Mouse (Mus musculus): ENCODE results near the gene Naa16. TPM values are rescaled to one million over a fixed set of nuclear protein-coding genes. Genes with fewer than 3 reads are reported as not detected.

The Naa16 gene
- polyA plus RNA-seq, 1 experiment = 25.4 TPM

DNA sequence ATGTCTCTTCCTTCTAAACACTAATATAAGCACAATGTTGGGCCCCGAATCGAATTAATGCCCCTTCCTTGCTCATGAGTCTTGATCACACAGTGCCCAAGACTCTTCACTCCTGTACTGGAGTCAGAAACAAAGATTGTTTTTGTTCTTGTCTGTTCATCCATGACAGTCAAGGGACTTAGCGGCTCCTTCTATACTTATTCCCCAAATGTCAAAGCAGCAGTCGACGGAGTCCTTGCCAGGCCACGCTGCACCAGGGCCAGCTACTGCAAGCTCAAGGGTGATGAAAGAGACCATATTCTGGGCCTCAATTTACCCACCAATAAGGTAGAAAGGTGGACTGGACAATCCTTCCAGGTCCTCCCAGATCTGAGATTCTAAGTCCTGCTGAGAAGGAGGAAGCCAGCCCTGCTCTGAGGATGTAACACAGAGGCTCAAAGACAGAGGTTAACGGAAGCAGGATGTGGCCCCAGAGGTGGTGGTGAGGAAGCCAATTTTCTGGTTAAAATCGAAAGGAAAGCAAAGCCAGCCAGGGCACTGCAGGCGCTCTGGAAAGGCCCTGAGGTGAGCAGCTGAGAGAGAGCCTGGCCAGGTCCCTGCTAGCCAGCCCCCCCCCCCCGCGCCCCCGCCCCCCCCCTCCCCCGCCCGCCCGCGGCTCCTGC, 97.3 kb downstream of the Naa16 start:
- TF ChIP-seq CTCF (IDR thresholded peaks at IDR 0.05; ENCODE audit: low read depth, low read length) = no peak
- no peak for TF ChIP-seq POLR2A (IDR thresholded peaks at IDR 0.05; ENCODE audit: borderline replicate concordance, low read depth, low read length)
- H3K27ac ChIP-seq (ENCODE audit: insufficient read depth, low read depth, low read length) = no peak overlapping the region
- H3K4me3 ChIP-seq (ENCODE audit: insufficient read depth, low read length) = no peak overlapping the region
- peaks cover 23% of the 10 kb centered on the region for H3K4me1 ChIP-seq (ENCODE audit: control insufficient read depth, insufficient read depth, low read length)

DNA sequence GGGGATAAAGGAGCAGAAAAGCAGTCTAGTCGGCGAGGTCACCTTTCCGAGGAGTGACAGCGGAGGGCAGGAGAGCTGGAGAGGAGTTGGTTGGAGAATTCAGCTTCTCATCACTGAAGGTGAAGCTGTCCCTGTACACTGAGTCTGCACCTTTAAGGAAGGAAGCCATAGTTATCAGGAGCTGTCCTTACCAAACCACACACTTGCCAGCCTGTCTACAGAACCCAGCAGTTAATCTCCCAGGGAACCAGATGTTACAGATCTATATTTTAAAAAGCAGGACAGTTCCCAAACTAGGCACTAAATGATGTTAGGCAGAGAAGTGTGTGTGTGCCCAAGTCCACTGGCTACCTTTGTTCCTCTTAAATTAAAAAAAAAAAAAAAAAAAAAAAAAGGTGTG, 98.9 kb downstream of the Naa16 start:
- peaks cover 23% of the 10 kb centered on the region for H3K4me1 ChIP-seq (ENCODE audit: control insufficient read depth, insufficient read depth, low read length)
- TF ChIP-seq CTCF (IDR thresholded peaks at IDR 0.05; ENCODE audit: low read depth, low read length) (no peak), POLR2A (IDR thresholded peaks at IDR 0.05; ENCODE audit: borderline replicate concordance, low read depth, low read length) (no peak)

DNA sequence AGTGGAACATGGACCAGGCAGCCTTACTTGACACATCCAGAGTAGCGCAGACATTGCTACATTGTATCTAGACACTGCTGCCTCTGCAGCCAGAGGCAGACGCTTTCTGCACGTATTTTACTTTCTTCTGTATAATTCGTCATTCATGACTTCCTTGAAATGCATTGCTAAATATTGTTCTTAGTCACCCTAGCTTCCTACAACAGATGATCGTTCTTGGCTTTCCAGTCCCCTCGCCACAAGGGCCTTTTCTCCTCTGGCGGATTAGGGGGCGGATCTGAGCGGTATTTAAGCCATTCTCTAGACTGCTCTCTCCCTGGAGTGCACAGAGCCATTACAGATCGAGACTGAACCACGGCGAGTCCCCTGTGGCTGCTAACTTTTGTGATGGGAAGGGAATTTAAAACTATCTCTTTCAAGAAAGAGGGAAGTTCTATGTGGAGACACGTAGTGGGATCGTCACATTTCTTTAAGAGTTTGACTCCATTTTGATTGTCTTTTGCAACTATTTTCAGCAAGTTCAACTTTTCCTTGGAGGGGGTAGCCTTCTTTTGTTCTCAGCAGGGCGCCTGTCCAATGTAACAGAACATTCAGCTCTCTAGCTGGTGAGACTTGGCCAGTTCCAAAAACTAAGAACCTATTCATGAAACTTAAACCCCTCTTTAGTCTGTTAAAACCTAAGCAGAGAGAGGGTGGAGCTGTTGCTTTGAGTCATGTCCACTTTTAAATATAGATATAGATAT, 99.7 kb downstream of the Naa16 start:
- Histone ChIP-seq H3K4me1 (ENCODE audit: control insufficient read depth, insufficient read depth, low read length) (peaks cover 23% of the 10 kb centered on the region), H3K27ac (ENCODE audit: insufficient read depth, low read depth, low read length) (peak overlapping the region; percentile 56), H3K4me3 (ENCODE audit: insufficient read depth, low read length) (peak overlapping the region; percentile 33)
- TF ChIP-seq POLR2A (IDR thresholded peaks at IDR 0.05; ENCODE audit: borderline replicate concordance, low read depth, low read length) (no peak), CTCF (IDR thresholded peaks at IDR 0.05; ENCODE audit: low read depth, low read length) (no peak)

More for the DNA sequence above, 98.9 kb downstream of the Naa16 start:
- H3K27ac ChIP-seq (ENCODE audit: insufficient read depth, low read depth, low read length) = no peak overlapping the region
- H3K4me3 ChIP-seq (ENCODE audit: insufficient read depth, low read length) = no peak overlapping the region

DNA sequence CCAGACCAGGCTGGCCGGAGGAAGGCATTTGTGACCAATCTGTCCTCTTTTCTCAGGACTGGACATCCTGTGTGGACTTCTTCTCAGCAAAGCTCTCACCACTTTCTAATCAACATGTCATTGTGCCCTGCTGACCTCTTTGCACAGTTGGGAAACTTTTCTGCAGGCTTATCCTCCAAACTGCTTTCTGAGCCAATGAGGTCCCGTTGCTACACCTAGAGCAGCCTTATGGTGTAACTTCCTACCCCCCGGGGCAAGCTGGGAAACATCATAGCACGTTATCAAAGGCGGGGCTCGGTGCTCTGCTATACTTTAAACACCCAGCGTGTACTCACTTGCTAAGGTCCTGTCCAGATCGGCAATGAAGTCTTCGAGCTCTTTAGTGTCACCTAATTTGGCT, 100.7 kb downstream of the Naa16 start:
- peaks cover 23% of the 10 kb centered on the region for H3K4me1 ChIP-seq (ENCODE audit: control insufficient read depth, insufficient read depth, low read length)
- no peak overlapping the region for H3K27ac ChIP-seq (ENCODE audit: insufficient read depth, low read depth, low read length)
- H3K4me3 ChIP-seq (ENCODE audit: insufficient read depth, low read length) = no peak overlapping the region
- TF ChIP-seq POLR2A (IDR thresholded peaks at IDR 0.05; ENCODE audit: borderline replicate concordance, low read depth, low read length) (no peak), CTCF (IDR thresholded peaks at IDR 0.05; ENCODE audit: low read depth, low read length) (no peak)

DNA sequence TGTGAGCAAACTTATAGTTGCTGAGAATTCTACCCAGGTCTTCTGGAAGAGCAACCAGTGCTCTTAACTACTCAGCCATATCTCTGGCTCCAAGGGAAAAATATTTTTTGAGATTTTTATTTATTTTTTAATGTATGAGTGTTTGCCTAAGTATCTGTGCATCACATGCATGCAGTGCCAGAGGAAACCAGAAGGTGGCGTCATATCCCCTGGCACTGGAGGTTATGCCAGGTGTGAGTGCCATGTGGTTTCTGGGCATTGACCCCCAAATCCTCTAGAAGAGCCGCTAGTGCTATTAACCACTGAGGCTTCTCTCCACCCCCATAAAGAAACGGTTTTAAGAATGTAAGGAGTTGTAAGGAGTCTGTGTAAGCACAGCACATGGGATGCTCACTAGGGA, 102.3 kb downstream of the Naa16 start:
- no peak overlapping the region for H3K4me3 ChIP-seq (ENCODE audit: insufficient read depth, low read length)
- H3K4me1 ChIP-seq (ENCODE audit: control insufficient read depth, insufficient read depth, low read length) = peaks cover 23% of the 10 kb centered on the region
- TF ChIP-seq CTCF (IDR thresholded peaks at IDR 0.05; ENCODE audit: low read depth, low read length) = peak; percentile 43
- TF ChIP-seq POLR2A (IDR thresholded peaks at IDR 0.05; ENCODE audit: borderline replicate concordance, low read depth, low read length) = no peak
- no peak overlapping the region for H3K27ac ChIP-seq (ENCODE audit: insufficient read depth, low read depth, low read length)

DNA sequence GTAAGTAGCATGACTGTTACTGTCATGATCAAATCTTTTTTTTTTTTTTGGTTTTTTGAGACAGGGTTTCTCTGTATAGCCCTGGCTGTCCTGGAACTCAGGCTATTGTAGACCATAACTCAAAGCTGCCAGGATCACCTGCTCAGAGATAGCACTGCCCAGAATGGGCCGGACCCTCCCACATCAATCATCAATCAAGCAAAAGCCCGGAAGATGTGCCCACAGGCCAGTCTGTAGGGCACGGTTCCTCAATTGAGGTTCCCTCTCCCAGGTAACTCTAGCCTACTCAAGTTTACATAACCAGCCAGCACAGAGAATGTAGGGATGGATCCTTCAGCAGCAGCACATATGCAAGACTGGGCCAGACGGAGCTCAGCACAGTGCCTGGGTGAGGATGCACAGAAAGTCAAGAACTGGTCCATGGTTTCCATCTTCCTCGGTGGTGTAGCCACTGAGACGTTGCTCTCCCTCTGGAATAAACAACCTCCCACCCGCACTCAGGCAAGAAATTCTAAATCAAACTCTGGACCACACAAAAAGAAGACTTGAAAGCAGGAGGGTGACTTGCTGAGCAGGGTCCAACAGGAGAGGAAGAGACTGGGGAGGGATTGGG, 103.2 kb downstream of the Naa16 start:
- Histone ChIP-seq H3K4me1 (ENCODE audit: control insufficient read depth, insufficient read depth, low read length) (peaks cover 20% of the 10 kb centered on the region), H3K4me3 (ENCODE audit: insufficient read depth, low read length) (no peak overlapping the region), H3K27ac (ENCODE audit: insufficient read depth, low read depth, low read length) (no peak overlapping the region)
- TF ChIP-seq POLR2A (IDR thresholded peaks at IDR 0.05; ENCODE audit: borderline replicate concordance, low read depth, low read length) = no peak
- no peak for TF ChIP-seq CTCF (IDR thresholded peaks at IDR 0.05; ENCODE audit: low read depth, low read length)

DNA sequence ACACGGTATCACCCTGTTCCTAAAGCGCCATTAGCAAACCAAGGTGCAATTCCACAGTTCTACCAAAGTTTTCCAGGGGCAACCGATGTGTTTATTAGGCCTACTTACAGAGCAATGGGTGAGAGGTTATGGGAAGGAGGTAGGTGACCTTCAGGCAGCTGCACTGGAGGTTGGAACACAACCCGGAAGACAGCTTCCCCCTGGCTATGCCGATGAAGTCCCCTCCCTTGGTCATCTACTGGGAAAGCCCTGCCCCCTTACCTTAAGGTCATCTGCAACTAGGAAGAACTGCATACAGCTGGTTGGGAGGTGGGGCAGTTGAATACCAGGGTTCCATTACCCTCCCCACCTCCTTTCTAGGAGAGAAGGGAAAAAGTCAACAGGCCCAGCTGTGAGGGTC, 105.0 kb downstream of the Naa16 start:
- H3K27ac ChIP-seq (ENCODE audit: insufficient read depth, low read depth, low read length) = no peak overlapping the region
- no peak overlapping the region for H3K4me3 ChIP-seq (ENCODE audit: insufficient read depth, low read length)
- TF ChIP-seq CTCF (IDR thresholded peaks at IDR 0.05; ENCODE audit: low read depth, low read length) (no peak), POLR2A (IDR thresholded peaks at IDR 0.05; ENCODE audit: borderline replicate concordance, low read depth, low read length) (no peak)
- H3K4me1 ChIP-seq (ENCODE audit: control insufficient read depth, insufficient read depth, low read length) = peaks cover 11% of the 10 kb centered on the region

DNA sequence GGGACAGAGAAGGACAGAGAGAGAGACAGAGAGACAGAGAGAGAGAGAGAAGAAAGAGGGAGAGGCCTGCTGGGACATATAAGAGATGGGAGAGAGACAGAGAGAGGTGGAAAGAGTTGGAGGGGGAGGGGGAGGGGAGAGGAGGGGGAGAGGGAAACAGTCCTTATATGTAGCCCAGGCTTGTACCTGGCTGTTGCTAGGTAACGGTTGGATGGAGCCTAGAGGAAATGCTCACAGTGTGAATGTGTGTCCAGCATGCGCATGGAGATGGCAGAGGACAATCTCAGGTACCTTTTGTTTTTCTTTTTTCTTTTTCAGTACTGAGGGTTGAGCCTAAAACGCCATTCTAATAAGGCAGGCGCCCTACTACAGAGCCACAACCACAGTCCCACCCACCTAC, 106.0 kb downstream of the Naa16 start:
- peaks cover 2% of the 10 kb centered on the region; the same call in 1 of the 2 replicates for H3K4me1 ChIP-seq (ENCODE audit: control insufficient read depth, insufficient read depth, low read length)
- TF ChIP-seq CTCF (IDR thresholded peaks at IDR 0.05; ENCODE audit: low read depth, low read length) = no peak
- TF ChIP-seq POLR2A (IDR thresholded peaks at IDR 0.05; ENCODE audit: borderline replicate concordance, low read depth, low read length) = no peak
- H3K4me3 ChIP-seq (ENCODE audit: insufficient read depth, low read length) = no peak overlapping the region
- H3K27ac ChIP-seq (ENCODE audit: insufficient read depth, low read depth, low read length) = no peak overlapping the region

DNA sequence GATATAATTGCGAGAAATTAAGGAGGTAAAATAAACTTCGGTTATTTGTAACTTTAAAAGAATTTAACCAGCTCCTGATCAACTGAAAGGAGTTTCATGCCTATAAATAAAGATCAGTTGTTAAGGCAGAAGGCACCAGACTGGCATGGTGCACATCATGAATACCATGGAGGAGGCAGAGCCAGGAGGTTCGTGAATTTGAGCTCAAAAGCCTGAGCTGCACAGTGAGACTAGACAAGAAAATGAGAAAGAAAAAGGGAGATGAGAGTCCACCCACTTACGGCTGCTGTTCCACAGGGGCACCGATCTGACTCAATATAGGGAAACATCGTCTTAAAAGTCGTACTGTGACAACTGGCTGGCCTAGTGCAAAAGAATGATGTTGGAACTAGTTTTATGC, 106.6 kb downstream of the Naa16 start:
- H3K4me3 ChIP-seq (ENCODE audit: insufficient read depth, low read length) = no peak overlapping the region
- TF ChIP-seq POLR2A (IDR thresholded peaks at IDR 0.05; ENCODE audit: borderline replicate concordance, low read depth, low read length) = no peak
- TF ChIP-seq CTCF (IDR thresholded peaks at IDR 0.05; ENCODE audit: low read depth, low read length) = no peak
- no peaks in the 10 kb centered on the region for H3K4me1 ChIP-seq (ENCODE audit: control insufficient read depth, insufficient read depth, low read length)
- H3K27ac ChIP-seq (ENCODE audit: insufficient read depth, low read depth, low read length) = no peak overlapping the region

Measured in bone marrow macrophage, adult 2 months (primary cell).